Mouse (Mus musculus) kidney, adult 2 months (tissue): ENCODE data around the gene Gm13691. TPM values are rescaled to one million over a fixed set of nuclear protein-coding genes. Genes with fewer than 3 reads are reported as not detected.
"Not testable (repeated sequence)": the region's sequence is repeated elsewhere in the genome, so short reads cannot be mapped to it uniquely, and the experiment has no call there.

Experiments used
- DNase-seq: peaks from one replicate; pipeline ENCODE4 v3.0.0; 2021
- H3K27ac ChIP-seq: fragments of 200-500 bp; 2 replicates; pipeline ENCODE4 v1.5.1; 2012; ENCODE audit warnings: low read depth, low read length, control low read depth, inconsistent platforms; ENCODE audit not compliant: insufficient read depth
- H3K27me3 ChIP-seq: fragments of 200-500 bp; replicated peaks from 2 replicates; pipeline ENCODE4 v1.6.1; 2012; ENCODE audit warnings: mild to moderate bottlenecking, moderate library complexity, low read length, inconsistent platforms; ENCODE audit not compliant: control insufficient read depth, insufficient read depth
- H3K36me3 ChIP-seq: fragments of 200-500 bp; 2 replicates; pipeline ENCODE4 v1.6.1; 2012; ENCODE audit warnings: mild to moderate bottlenecking, moderate library complexity, low read length, inconsistent platforms; ENCODE audit not compliant: control insufficient read depth, insufficient read depth
- H3K4me1 ChIP-seq: fragments of 200-500 bp; 2 replicates; pipeline ENCODE4 v1.6.1; 2011; ENCODE audit warnings: low read length; ENCODE audit not compliant: control insufficient read depth, insufficient read depth
- H3K4me3 ChIP-seq: fragments of 200-500 bp; 2 replicates; pipeline ENCODE4 v1.5.1; 2011; ENCODE audit warnings: mild to moderate bottlenecking, low read depth, low read length, control low read depth; ENCODE audit not compliant: insufficient read depth
- CTCF ChIP-seq: fragments of 200-500 bp; conservative IDR thresholded peaks from 2 replicates; pipeline ENCODE4 v1.5.1; 2011; ENCODE audit warnings: low read depth, mild to moderate bottlenecking, control low read depth, low read length, moderate library complexity, mixed read lengths; ENCODE audit not compliant: insufficient read depth, insufficient read length
- POLR2A ChIP-seq: fragments of 200-500 bp; IDR thresholded peaks from one replicate; pipeline ENCODE4 v1.6.1; 2011; ENCODE audit warnings: low read depth, low read length, control low read depth
- WGBS: fragments of 180-500 bp; shearing (Covaris S2); methylation state at CpG from one replicate; pipeline ENCODE4 v1.1.7; 2018; 5-methylcytosine and 5-hydroxymethylcytosine counted together
- polyA plus RNA-seq: library from polyadenylated mRNA; depleted of rRNA; stranded (reverse); fragments of >200 nt; gene quantifications from 2 replicates; pipeline ENCODE4 v1.2.3, GENCODE M21; 2012; rRNA removed

Gm13691 gene
- not detected in 2 replicates for polyA plus RNA-seq

DNA sequence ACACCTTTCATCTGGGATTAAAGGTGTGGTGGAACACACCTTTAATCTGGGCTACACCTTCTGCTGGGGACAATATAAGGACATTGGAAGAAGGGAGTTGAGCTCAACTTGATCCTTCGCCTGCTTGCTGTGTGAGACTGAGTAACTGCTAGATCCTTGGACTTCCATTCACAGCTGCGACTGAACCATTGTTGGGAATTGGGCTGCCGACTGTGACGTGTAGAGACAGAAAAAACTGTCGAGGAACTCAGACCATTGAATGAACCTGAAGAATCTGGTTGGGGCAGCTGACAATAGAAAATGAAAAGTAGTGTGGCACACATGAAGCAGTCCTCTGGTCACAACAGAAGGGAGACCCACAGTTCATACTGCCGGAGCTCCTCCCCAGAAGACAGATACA is at the start of gene Gm13691:
Gm13691 (plus strand) TSS at position 301 of the 400 bp plus-strand sequence.
- WGBS = no CpG with 5 or more reads among the region's 6 CpGs
- not testable (repeated sequence) for H3K4me1 ChIP-seq, H3K4me3 ChIP-seq, H3K36me3 ChIP-seq, H3K27me3 ChIP-seq, H3K27ac ChIP-seq, DNase-seq

DNA sequence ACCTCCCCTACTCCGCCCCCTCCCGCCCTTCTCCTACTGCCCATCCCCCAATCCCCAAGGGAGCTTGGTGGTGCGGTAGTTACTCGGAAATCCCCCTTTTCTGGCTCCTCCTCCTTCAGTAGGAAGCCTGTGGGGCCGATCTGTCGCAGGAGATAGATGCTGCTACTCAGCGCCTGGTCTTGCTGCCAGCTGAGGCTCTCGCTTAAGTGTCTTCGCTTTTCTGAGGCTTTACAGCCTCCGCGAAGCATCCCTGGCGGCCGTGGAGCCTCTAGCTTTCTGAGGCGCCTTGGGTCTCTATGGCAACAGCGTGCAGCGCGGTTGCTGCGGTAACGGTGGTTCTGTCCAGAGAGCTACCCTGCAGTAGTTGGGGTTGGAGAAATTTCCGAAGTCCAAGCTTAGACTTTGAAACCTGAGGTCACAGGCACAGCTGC is 49.4 kb upstream of the Gm13691 start, which contains the start of gene Zswim2:
Zswim2 (minus strand) TSS at position 298 of the 431 bp plus-strand sequence.
- no peak for TF ChIP-seq CTCF
- no peak for TF ChIP-seq POLR2A
- Histone ChIP-seq H3K27me3 (no peaks in the 10 kb centered on the region), H3K36me3 (no peaks in the 10 kb centered on the region), H3K4me3 (no peak within 1 kb of the TSS), H3K27ac (no peak within 1 kb of the TSS), H3K4me1 (no peaks in the 10 kb centered on the region)
- DNase-seq = peak; percentile 66
- under 1% methylated on average over 20 of the region's 20 CpGs for WGBS

DNA sequence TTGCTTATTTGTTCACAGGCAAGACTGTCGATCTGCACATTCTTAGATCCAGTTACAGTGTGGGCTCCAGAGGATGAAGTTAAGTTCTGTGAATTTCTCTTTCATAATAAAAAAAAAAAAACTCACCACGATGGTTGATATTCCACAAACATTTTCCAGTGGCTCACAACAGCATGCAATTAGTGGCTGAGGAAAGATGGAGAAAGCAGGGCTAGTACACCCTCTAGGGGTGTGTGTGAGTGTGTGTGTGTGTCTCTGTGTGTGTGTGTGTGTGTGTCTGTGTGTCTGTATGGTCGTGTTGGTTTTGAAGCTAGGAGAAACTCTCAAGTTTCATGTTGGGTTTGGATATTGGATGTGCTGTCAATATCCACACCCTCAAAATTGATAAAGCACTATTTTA is 49.0 kb upstream of the Gm13691 start:
- no peak for TF ChIP-seq CTCF
- no peak for TF ChIP-seq POLR2A
- 37% methylated on average over 3 of the region's 3 CpGs for WGBS
- DNase-seq = no peak
- Histone ChIP-seq H3K27me3 (no peaks in the 10 kb centered on the region), H3K4me1 (no peaks in the 10 kb centered on the region), H3K4me3 (no peak overlapping the region), H3K36me3 (no peaks in the 10 kb centered on the region), H3K27ac (no peak overlapping the region)

DNA sequence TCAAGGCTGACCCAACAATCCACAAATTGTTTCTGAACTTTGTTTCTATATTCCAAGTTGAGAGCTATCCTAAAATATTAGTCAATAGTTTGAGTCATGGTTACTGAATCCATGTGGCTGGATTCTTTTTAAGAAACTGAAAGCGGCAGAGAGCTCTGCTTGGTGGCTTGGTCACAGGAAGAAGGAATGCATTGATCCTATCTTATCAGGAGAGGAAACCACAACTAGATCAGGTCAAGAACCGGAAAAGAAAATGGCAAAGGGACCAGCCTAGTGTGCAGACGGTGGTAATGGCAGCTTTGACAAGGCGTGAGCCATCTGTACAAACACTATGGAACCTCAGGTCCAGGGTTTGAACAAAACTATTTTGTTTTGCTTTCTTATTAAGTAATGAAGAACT is 48.6 kb upstream of the Gm13691 start:
- H3K27ac ChIP-seq = no peak overlapping the region
- no peaks in the 10 kb centered on the region for H3K4me1 ChIP-seq
- DNase-seq = no peak
- H3K27me3 ChIP-seq = no peaks in the 10 kb centered on the region
- H3K36me3 ChIP-seq = no peaks in the 10 kb centered on the region
- TF ChIP-seq CTCF (no peak), POLR2A (no peak)
- H3K4me3 ChIP-seq = no peak overlapping the region
- 66% methylated on average over 4 of the region's 4 CpGs for WGBS

DNA sequence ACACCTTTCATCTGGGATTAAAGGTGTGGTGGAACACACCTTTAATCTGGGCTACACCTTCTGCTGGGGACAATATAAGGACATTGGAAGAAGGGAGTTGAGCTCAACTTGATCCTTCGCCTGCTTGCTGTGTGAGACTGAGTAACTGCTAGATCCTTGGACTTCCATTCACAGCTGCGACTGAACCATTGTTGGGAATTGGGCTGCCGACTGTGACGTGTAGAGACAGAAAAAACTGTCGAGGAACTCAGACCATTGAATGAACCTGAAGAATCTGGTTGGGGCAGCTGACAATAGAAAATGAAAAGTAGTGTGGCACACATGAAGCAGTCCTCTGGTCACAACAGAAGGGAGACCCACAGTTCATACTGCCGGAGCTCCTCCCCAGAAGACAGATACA is 35.0 kb upstream of the Gm13691 start, which contains the start of gene Gm13698:
Gm13698 (plus strand) TSS at position 301 of the 400 bp plus-strand sequence.
- not testable (repeated sequence) for H3K27ac ChIP-seq
- no CpG with 5 or more reads among the region's 6 CpGs for WGBS

DNA sequence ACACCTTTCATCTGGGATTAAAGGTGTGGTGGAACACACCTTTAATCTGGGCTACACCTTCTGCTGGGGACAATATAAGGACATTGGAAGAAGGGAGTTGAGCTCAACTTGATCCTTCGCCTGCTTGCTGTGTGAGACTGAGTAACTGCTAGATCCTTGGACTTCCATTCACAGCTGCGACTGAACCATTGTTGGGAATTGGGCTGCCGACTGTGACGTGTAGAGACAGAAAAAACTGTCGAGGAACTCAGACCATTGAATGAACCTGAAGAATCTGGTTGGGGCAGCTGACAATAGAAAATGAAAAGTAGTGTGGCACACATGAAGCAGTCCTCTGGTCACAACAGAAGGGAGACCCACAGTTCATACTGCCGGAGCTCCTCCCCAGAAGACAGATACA is 29.1 kb upstream of the Gm13691 start, which contains the start of gene Gm13693:
Gm13693 (plus strand) TSS at position 301 of the 400 bp plus-strand sequence.
- H3K4me3 ChIP-seq, H3K4me1 ChIP-seq, H3K27ac ChIP-seq, DNase-seq, H3K36me3 ChIP-seq, H3K27me3 ChIP-seq: not testable (repeated sequence)
- no CpG with 5 or more reads among the region's 6 CpGs for WGBS

More for the DNA sequence above, 35.0 kb upstream of the Gm13691 start, which contains the start of gene Gm13698:
- not testable (repeated sequence) for H3K4me3 ChIP-seq, H3K27me3 ChIP-seq, H3K36me3 ChIP-seq, DNase-seq, H3K4me1 ChIP-seq

DNA sequence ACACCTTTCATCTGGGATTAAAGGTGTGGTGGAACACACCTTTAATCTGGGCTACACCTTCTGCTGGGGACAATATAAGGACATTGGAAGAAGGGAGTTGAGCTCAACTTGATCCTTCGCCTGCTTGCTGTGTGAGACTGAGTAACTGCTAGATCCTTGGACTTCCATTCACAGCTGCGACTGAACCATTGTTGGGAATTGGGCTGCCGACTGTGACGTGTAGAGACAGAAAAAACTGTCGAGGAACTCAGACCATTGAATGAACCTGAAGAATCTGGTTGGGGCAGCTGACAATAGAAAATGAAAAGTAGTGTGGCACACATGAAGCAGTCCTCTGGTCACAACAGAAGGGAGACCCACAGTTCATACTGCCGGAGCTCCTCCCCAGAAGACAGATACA is 23.3 kb upstream of the Gm13691 start, which contains the start of gene Gm13695:
Gm13695 (plus strand) TSS at position 301 of the 400 bp plus-strand sequence.
- WGBS = no CpG with 5 or more reads among the region's 6 CpGs
- H3K27me3 ChIP-seq, H3K36me3 ChIP-seq, H3K27ac ChIP-seq, H3K4me3 ChIP-seq, DNase-seq, H3K4me1 ChIP-seq: not testable (repeated sequence)

DNA sequence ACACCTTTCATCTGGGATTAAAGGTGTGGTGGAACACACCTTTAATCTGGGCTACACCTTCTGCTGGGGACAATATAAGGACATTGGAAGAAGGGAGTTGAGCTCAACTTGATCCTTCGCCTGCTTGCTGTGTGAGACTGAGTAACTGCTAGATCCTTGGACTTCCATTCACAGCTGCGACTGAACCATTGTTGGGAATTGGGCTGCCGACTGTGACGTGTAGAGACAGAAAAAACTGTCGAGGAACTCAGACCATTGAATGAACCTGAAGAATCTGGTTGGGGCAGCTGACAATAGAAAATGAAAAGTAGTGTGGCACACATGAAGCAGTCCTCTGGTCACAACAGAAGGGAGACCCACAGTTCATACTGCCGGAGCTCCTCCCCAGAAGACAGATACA is 17.5 kb upstream of the Gm13691 start, which contains the start of gene Gm13696:
Gm13696 (plus strand) TSS at position 301 of the 400 bp plus-strand sequence.
- no CpG with 5 or more reads among the region's 6 CpGs for WGBS
- not testable (repeated sequence) for H3K36me3 ChIP-seq, H3K27ac ChIP-seq, H3K4me1 ChIP-seq, H3K27me3 ChIP-seq, DNase-seq, H3K4me3 ChIP-seq

DNA sequence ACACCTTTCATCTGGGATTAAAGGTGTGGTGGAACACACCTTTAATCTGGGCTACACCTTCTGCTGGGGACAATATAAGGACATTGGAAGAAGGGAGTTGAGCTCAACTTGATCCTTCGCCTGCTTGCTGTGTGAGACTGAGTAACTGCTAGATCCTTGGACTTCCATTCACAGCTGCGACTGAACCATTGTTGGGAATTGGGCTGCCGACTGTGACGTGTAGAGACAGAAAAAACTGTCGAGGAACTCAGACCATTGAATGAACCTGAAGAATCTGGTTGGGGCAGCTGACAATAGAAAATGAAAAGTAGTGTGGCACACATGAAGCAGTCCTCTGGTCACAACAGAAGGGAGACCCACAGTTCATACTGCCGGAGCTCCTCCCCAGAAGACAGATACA is 11.7 kb upstream of the Gm13691 start, which contains the start of gene Gm13694:
Gm13694 (plus strand) TSS at position 301 of the 400 bp plus-strand sequence.
- not testable (repeated sequence) for H3K36me3 ChIP-seq, H3K4me3 ChIP-seq, H3K27me3 ChIP-seq, DNase-seq, H3K27ac ChIP-seq, H3K4me1 ChIP-seq
- no CpG with 5 or more reads among the region's 6 CpGs for WGBS

DNA sequence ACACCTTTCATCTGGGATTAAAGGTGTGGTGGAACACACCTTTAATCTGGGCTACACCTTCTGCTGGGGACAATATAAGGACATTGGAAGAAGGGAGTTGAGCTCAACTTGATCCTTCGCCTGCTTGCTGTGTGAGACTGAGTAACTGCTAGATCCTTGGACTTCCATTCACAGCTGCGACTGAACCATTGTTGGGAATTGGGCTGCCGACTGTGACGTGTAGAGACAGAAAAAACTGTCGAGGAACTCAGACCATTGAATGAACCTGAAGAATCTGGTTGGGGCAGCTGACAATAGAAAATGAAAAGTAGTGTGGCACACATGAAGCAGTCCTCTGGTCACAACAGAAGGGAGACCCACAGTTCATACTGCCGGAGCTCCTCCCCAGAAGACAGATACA is 5.9 kb upstream of the Gm13691 start, which contains the start of gene Gm13697:
Gm13697 (plus strand) TSS at position 301 of the 400 bp plus-strand sequence.
- not testable (repeated sequence) for H3K27me3 ChIP-seq, H3K4me3 ChIP-seq, H3K4me1 ChIP-seq, H3K36me3 ChIP-seq, H3K27ac ChIP-seq, DNase-seq
- no CpG with 5 or more reads among the region's 6 CpGs for WGBS

DNA sequence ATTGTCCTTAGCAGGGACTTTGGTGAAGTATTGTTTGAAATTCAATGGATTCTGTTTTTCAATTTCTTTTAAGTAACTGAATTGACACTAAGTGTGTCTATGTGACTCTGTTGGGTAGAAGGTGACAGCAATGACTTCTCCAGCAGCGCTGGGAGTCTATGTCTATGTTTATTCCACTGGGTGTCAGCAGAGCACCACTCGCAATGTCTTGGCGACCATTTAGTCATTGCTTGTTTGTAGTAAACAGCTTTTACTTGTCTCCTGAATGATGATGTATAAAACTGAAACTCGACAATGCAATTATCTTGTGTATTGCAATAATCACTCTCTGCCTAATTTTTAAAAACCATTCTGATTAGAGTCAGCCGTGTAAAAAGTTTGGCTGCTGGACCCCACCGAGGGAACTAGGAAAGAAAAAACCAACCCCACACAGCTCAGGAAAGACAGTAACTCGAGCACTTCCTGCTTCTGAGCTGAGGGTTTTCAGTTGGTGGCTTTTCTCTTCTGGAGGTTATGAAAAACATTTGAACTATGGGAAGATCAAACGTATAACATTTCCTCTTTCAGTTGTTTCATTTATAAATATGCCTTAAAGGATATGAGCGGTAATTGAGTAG is 3.4 kb downstream of the Gm13691 start:
- not testable (repeated sequence) for H3K4me3 ChIP-seq, H3K4me1 ChIP-seq, H3K27me3 ChIP-seq, H3K36me3 ChIP-seq
- WGBS = 9% methylated on average over 8 of the region's 9 CpGs
- H3K27ac ChIP-seq = peak overlapping the region; percentile 50
- peak; percentile 48 for DNase-seq
